Mouse (Mus musculus): ENCODE results near the gene Pus1.
"Not testable (repeated sequence)": the region's sequence is repeated elsewhere in the genome, so short reads cannot be mapped to it uniquely, and the experiment has no call there.

The Pus1 gene

GRCm38 (mm10) chr5:110781529-110782238 lies 1.2 kb upstream of the Pus1 start:
- DNase-seq (ENCODE audit: low read depth, low spot score), result peak; percentile 21

- no peak for DNase-seq (ENCODE audit: low read depth, low spot score)
Observed at GRCm38 (mm10) chr5:110780761-110781528, 486 bp upstream of the Pus1 start.

GRCm38 (mm10) chr5:110779276-110779997 lies 1.0 kb downstream of the Pus1 start:
- DNase-seq (ENCODE audit: low read depth, low spot score), result peak; percentile 14

- no peak for DNase-seq (ENCODE audit: low read depth, low spot score)
Observed at GRCm38 (mm10) chr5:110778263-110778662, 2.2 kb downstream of the Pus1 start.

GRCm38 (mm10) chr5:110776141-110776540 lies 4.3 kb downstream of the Pus1 start:
- no peak for DNase-seq (ENCODE audit: low read depth, low spot score)

- no peak for DNase-seq (ENCODE audit: low read depth, low spot score)
Observed at GRCm38 (mm10) chr5:110774511-110774910, 5.9 kb downstream of the Pus1 start.

GRCm38 (mm10) chr5:110772945-110773344 lies 7.5 kb downstream of the Pus1 start:
- DNase-seq (ENCODE audit: low read depth, low spot score), result not testable (repeated sequence)

GRCm38 (mm10) chr5:110770448-110771158 lies 9.9 kb downstream of the Pus1 start, which contains the start of gene Ep400:
Ep400 (minus strand) TSS chr5:110770717.
- DNase-seq (ENCODE audit: low read depth, low spot score), result peak; percentile 100

GRCm38 (mm10) chr5:110770031-110770445 lies 10.4 kb downstream of the Pus1 start:
- peak; percentile 80 for DNase-seq (ENCODE audit: low read depth, low spot score)

- no peak for DNase-seq (ENCODE audit: low read depth, low spot score)
Observed at GRCm38 (mm10) chr5:110769272-110769671, 11.2 kb downstream of the Pus1 start.

GRCm38 (mm10) chr5:110763890-110764289 lies 16.6 kb downstream of the Pus1 start:
- no peak for DNase-seq (ENCODE audit: low read depth, low spot score)

GRCm38 (mm10) chr5:110745021-110745420 lies 35.4 kb downstream of the Pus1 start:
- no peak for DNase-seq (ENCODE audit: low read depth, low spot score)

- DNase-seq (ENCODE audit: low read depth, low spot score), result no peak
Observed at GRCm38 (mm10) chr5:110739496-110740275, 40.8 kb downstream of the Pus1 start.

GRCm38 (mm10) chr5:110735606-110736005 lies 44.9 kb downstream of the Pus1 start:
- peak; percentile 58 for DNase-seq (ENCODE audit: low read depth, low spot score)

GRCm38 (mm10) chr5:110733231-110733823 lies 47.1 kb downstream of the Pus1 start:
- no peak for DNase-seq (ENCODE audit: low read depth, low spot score)

GRCm38 (mm10) chr5:110731227-110731626 lies 49.2 kb downstream of the Pus1 start:
- DNase-seq (ENCODE audit: low read depth, low spot score), result no peak

GRCm38 (mm10) chr5:110727850-110728249 lies 52.6 kb downstream of the Pus1 start:
- no peak for DNase-seq (ENCODE audit: low read depth, low spot score)

Data from CD4-positive helper T cell, adult 2 months (primary cell).